Mouse (Mus musculus): Measurements from ENCODE around the gene Phrf1.

DNA sequence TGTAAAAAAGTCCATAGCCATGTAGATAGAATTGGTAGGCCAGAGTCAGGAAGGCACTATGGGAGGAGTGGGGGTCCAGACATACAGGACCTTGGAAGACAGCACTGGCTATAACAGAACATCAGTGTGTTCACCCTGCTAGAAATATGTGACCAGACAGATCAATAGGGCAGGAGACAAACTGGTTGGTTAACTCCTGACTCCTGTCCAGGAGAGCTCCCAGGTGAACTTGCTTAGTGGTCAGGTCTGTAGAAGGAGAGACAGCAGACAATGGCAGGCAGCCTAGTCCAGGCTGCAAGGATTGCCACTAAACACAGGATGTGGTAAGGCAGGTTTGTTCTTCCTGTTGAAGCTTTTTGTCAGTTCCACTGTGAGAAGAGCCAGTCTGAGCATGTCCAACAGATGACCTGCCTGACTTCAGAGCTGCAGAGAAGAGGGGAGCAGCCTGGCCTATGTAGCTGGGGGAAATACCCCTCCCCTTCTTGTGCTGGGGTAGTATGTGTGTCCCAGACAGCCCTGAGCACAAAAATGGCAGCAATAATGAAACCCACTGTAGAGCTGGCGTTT is 74.2 kb downstream of the Phrf1 start:
- no peak for TF ChIP-seq POLR2A (IDR thresholded peaks at IDR 0.05; ENCODE audit: borderline replicate concordance, low read depth, low read length)
- no peak for TF ChIP-seq CTCF (IDR thresholded peaks at IDR 0.05; ENCODE audit: low read depth, low read length)
